Mouse (Mus musculus) intestine, embryonic 14.5 days (tissue): ENCODE results near the gene L3hypdh. TPM values are rescaled to one million over a fixed set of nuclear protein-coding genes. Genes with fewer than 3 reads are reported as not detected.
"Not testable (repeated sequence)": the region's sequence is repeated elsewhere in the genome, so short reads cannot be mapped to it uniquely, and the experiment has no call there.

Source experiments
- ATAC-seq: fragments of 200-750 bp; cut with Nextera tagmentation; replicated peaks from 2 replicates; pipeline ENCODE4 v1.8.0; 2017; ENCODE audit warnings: low read depth, moderate number of reproducible peaks, moderate TSS enrichment, moderate library complexity; ENCODE audit not compliant: low FRiP score, low TSS enrichment
- DNase-seq: peaks from one replicate; pipeline ENCODE4 v3.0.0-alpha.2; 2018; ENCODE audit warnings: low spot score
- H3K27ac ChIP-seq: fragments of 300-500 bp; sonication (generic); 2 replicates; pipeline ENCODE4 v1.5.1; 2014; ENCODE audit warnings: low read depth, mild to moderate bottlenecking, control low read depth
- H3K27me3 ChIP-seq: fragments of 300-500 bp; sonication (generic); replicated peaks from 2 replicates; pipeline ENCODE4 v1.6.1; 2014; ENCODE audit warnings: low read length, control low read depth; ENCODE audit not compliant: control insufficient read depth, insufficient read depth
- H3K36me3 ChIP-seq: fragments of 300-500 bp; sonication (generic); 2 replicates; pipeline ENCODE4 v1.6.1; 2014; ENCODE audit warnings: low read length, control low read depth; ENCODE audit not compliant: control insufficient read depth, insufficient read depth
- H3K4me1 ChIP-seq: fragments of 300-500 bp; sonication (generic); replicated peaks from 2 replicates; pipeline ENCODE4 v1.6.1; 2014; ENCODE audit warnings: low read length, control low read depth, mixed read lengths; ENCODE audit not compliant: control insufficient read depth, insufficient read depth
- H3K4me2 ChIP-seq: fragments of 300-500 bp; sonication (generic); 2 replicates; pipeline ENCODE4 v1.6.1; 2014; ENCODE audit warnings: low read length
- H3K4me3 ChIP-seq: fragments of 300-500 bp; sonication (generic); 2 replicates; pipeline ENCODE4 v1.5.1; 2014; ENCODE audit warnings: low read depth, low read length, control low read depth, mixed read lengths
- H3K9ac ChIP-seq: fragments of 300-500 bp; sonication (generic); 2 replicates; pipeline ENCODE4 v1.6.1; 2014; ENCODE audit warnings: mild to moderate bottlenecking, low read length
- H3K9me3 ChIP-seq: fragments of 300-500 bp; sonication (generic); 2 replicates; pipeline ENCODE4 v1.6.1; 2016; ENCODE audit warnings: low read length, control low read depth; ENCODE audit not compliant: control insufficient read depth
- WGBS: fragments of 180-500 bp; shearing (Covaris S2); extraction: QIAGEN DNeasy Blood & Tissue Kit; methylation state at CpG from one replicate; pipeline ENCODE4 v1.1.7; 2014; 5-methylcytosine and 5-hydroxymethylcytosine counted together
- polyA plus RNA-seq: library from polyadenylated mRNA; unstranded; fragments of >200 nt; fragmentation: Nextera tagmentation; extraction: Ambion mirVana; gene quantifications from 2 replicates; pipeline ENCODE4 v1.2.1, GENCODE M21; 2014

The L3hypdh gene
- polyA plus RNA-seq, 1 experiment from 2014 or later, result 19.1 TPM

- no peaks in the 10 kb centered on the region for H3K9me3 ChIP-seq
- ATAC-seq (peak; percentile 84), DNase-seq (peak; percentile 94)
- H3K27me3 ChIP-seq, result peaks cover 11% of the 10 kb centered on the region
- H3K9ac ChIP-seq, result peak within 1 kb of the TSS; percentile 55
- peak within 1 kb of the TSS; percentile 54 for H3K4me3 ChIP-seq
- WGBS, result under 1% methylated on average over 92 of the region's 94 CpGs
- H3K36me3 ChIP-seq, result peaks cover 6% of the 10 kb centered on the region; the same call in 1 of the 2 replicates
- peak within 1 kb of the TSS; percentile 97 for H3K4me2 ChIP-seq
- H3K4me1 ChIP-seq, result 0 out of 2 replicates have a peak, but pooled peaks cover 8% of the 10 kb centered on the region
- H3K27ac ChIP-seq, result no peak within 1 kb of the TSS
Observed at GRCm38 (mm10) chr12:72070327-72071269, 14.6 kb downstream of the L3hypdh start, which contains the start of gene Gpr135. Gene Gpr135, minus strand, starts transcription at chr12:72071125.

- H3K4me1 ChIP-seq, result 0 out of 2 replicates have a peak, but pooled peaks cover 8% of the 10 kb centered on the region
- peaks cover 11% of the 10 kb centered on the region for H3K27me3 ChIP-seq
- peak; percentile 54 for ATAC-seq
- H3K4me2 ChIP-seq, result peak overlapping the region; percentile 97
- no peaks in the 10 kb centered on the region for H3K36me3 ChIP-seq
- H3K9me3 ChIP-seq, result no peaks in the 10 kb centered on the region
- H3K27ac ChIP-seq, result no peak overlapping the region
- peak overlapping the region; percentile 54 for H3K4me3 ChIP-seq
- DNase-seq, result peak; percentile 66
- WGBS, result 6% methylated on average over 40 of the region's 40 CpGs
- peak overlapping the region; percentile 55 for H3K9ac ChIP-seq
Observed at GRCm38 (mm10) chr12:72069626-72070326, 15.5 kb downstream of the L3hypdh start.

GRCm38 (mm10) chr12:72057780-72058179, 27.5 kb downstream of the L3hypdh start:
- Histone ChIP-seq H3K4me2 (no peak overlapping the region), H3K27ac (no peak overlapping the region), H3K9me3 (no peaks in the 10 kb centered on the region), H3K36me3 (no peaks in the 10 kb centered on the region), H3K4me3 (no peak overlapping the region), H3K9ac (no peak overlapping the region), H3K4me1 (no peaks in the 10 kb centered on the region), H3K27me3 (no peaks in the 10 kb centered on the region)
- no peak for ATAC-seq
- WGBS, result 89% methylated on average over 1 of the region's 1 CpGs
- no peak for DNase-seq

GRCm38 (mm10) chr12:72053851-72054250, 31.4 kb downstream of the L3hypdh start:
- Histone ChIP-seq H3K9me3 (no peaks in the 10 kb centered on the region), H3K4me2 (no peak overlapping the region), H3K36me3 (no peaks in the 10 kb centered on the region), H3K27me3 (no peaks in the 10 kb centered on the region), H3K4me1 (no peaks in the 10 kb centered on the region), H3K27ac (no peak overlapping the region), H3K4me3 (no peak overlapping the region), H3K9ac (no peak overlapping the region)
- ATAC-seq, result no peak
- DNase-seq, result no peak
- 30% methylated on average over 6 of the region's 6 CpGs for WGBS

GRCm38 (mm10) chr12:72053303-72053702, 31.9 kb downstream of the L3hypdh start:
- Histone ChIP-seq H3K36me3 (no peaks in the 10 kb centered on the region), H3K4me2 (no peak overlapping the region), H3K9ac (no peak overlapping the region), H3K4me1 (no peaks in the 10 kb centered on the region), H3K27me3 (no peaks in the 10 kb centered on the region), H3K4me3 (no peak overlapping the region), H3K27ac (no peak overlapping the region), H3K9me3 (no peaks in the 10 kb centered on the region)
- DNase-seq (no peak), ATAC-seq (no peak)
- WGBS, result 36% methylated on average over 6 of the region's 6 CpGs

GRCm38 (mm10) chr12:72052571-72052970, 32.7 kb downstream of the L3hypdh start:
- Histone ChIP-seq H3K27me3 (no peaks in the 10 kb centered on the region), H3K9ac (no peak overlapping the region), H3K4me3 (no peak overlapping the region), H3K4me1 (no peaks in the 10 kb centered on the region), H3K4me2 (no peak overlapping the region), H3K36me3 (no peaks in the 10 kb centered on the region), H3K9me3 (no peaks in the 10 kb centered on the region), H3K27ac (no peak overlapping the region)
- no peak for ATAC-seq
- DNase-seq, result no peak
- 84% methylated on average over 6 of the region's 6 CpGs for WGBS

- Histone ChIP-seq H3K27ac (no peak overlapping the region), H3K4me1 (no peaks in the 10 kb centered on the region), H3K4me3 (no peak overlapping the region), H3K27me3 (no peaks in the 10 kb centered on the region), H3K4me2 (no peak overlapping the region), H3K9ac (no peak overlapping the region), H3K36me3 (no peaks in the 10 kb centered on the region), H3K9me3 (no peaks in the 10 kb centered on the region)
- ATAC-seq (no peak), DNase-seq (no peak)
- 89% methylated on average over 4 of the region's 4 CpGs for WGBS
Observed at GRCm38 (mm10) chr12:72050821-72051220, 34.4 kb downstream of the L3hypdh start.

- 84% methylated on average over 5 of the region's 5 CpGs for WGBS
- not testable (repeated sequence) for H3K4me1 ChIP-seq, H3K9ac ChIP-seq, H3K4me3 ChIP-seq, H3K4me2 ChIP-seq, ATAC-seq, H3K36me3 ChIP-seq, H3K27me3 ChIP-seq, DNase-seq, H3K27ac ChIP-seq, H3K9me3 ChIP-seq
Observed at GRCm38 (mm10) chr12:72050156-72050555, 35.1 kb downstream of the L3hypdh start.
